Mouse (Mus musculus) lung, postnatal 14 days (tissue): Measurements from ENCODE around the gene Nxph4.

Experiments
- DNase-seq: peaks from one replicate; pipeline ENCODE4 v3.0.0; 2021

The Nxph4 gene

GRCm38 (mm10) chr10:127542084-127542483 lies 7.7 kb upstream of the Nxph4 start:
- peak; percentile 26 for DNase-seq

DNA sequence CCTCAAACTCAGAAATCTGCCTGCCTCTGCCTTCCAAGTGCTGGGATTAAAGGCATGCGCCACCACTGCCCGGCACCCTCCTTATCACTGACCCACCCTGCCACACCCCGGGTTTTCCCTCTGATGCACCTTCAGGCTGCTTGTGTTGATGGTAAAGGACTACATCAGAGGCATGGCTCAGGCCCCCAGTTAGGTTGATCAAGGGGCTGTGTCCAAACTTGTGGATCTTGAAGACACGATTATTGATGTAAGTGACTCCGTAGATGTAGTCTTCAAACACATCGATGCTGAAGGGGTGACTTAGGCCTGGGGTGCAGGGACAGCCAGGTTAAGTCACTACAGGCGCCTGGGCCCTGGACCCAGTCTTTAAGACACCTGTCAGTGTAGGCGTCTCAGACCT lies 7.2 kb upstream of the Nxph4 start:
- no peak for DNase-seq

DNA sequence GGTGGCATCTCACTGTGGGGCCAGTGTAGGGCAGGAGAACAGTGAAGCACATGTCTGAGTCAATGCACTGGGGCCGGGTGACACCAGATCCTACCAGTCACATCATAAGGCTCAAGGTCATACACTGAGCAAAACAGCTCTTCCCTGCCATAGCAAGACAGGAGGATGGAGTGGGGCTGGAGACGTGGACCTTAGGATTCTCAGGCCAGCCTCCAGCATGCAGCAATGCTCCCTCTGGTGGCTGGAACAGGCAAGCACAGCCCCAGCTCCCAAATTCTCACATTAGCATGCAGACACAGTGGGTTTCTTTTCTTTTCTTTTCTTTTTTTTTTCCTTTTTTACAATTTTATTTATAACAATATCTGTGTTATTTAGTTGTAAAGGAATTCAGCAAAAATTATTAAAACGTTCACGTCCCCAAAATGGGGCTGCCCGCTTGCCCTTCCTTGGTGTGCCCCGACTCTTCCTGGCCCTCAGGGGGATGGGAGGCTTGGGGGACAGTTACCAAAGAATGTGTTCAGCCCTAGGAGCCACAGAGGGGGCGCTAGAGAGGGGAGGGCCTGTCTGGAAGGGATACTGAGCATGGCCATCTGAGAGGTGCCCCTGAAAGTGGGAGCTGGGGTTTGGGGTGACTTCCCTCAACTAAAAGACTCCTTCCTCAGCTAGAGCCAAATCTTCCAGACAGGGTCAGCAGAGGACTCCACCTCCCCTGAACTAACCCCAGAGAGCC lies 3.7 kb upstream of the Nxph4 start:
- peak; percentile 82 for DNase-seq

DNA sequence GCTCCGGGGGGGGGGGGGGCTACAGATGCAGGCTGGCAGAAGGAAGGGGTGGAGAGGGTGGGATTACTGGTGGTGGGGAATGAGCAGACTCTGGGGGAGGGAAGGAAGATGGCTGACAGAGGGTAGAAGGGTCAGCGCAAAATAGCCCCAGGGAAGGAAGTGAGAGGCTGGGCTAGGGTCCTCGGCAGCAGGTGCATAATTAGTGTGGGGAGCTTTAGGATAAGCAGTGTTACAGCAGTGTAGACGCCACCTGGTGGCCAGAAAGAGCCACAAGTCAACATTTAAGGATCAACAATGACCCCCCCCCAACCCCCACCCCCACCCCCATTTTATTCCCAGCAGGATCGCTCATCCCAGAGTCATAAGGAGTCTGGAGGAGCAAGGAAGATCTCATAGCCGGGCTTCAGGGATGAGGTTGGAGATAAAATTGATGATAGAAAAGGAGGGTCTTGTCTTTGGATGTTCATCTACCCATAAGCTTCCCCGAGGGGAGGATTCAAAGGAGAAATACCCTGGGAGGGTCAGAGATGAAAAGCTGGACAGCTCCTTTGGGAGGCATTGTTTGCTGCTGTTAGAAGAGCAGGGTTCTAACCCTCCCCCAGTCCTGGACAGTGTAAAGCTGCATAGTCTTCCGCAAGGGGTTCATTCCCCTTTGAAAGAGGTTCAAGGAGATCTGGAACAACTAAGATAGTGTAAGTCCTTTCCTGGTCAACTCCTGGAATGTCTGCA lies 2.4 kb upstream of the Nxph4 start:
- DNase-seq: peak; percentile 53

GRCm38 (mm10) chr10:127534929-127535384 lies 598 bp upstream of the Nxph4 start:
- no peak for DNase-seq

DNA sequence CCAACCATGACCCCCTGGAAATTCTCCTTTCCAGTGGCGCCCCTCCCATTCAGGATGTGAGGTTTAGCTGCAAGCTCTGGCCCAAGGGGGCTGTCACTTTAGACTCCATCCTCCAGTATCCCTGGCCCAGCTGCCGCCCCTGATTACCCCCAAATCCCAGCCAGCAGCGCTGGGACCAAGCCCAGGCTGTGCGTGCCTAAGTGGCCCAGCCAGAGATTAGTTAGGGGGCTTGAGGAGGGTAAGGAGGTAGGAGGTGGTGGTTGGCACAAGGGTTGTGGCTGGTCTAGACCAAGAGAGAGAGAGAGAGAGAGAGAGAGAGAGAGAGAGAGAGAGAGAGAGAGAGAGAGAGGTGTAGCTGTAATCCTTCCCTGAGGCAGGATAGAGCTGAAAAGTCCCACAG lies 2.8 kb downstream of the Nxph4 start:
- no peak for DNase-seq

GRCm38 (mm10) chr10:127530945-127531344 lies 3.4 kb downstream of the Nxph4 start:
- no peak for DNase-seq

GRCm38 (mm10) chr10:127527481-127527880 lies 6.9 kb downstream of the Nxph4 start:
- no peak for DNase-seq

- peak; percentile 69 for DNase-seq
These were observed 7.7 kb downstream of the Nxph4 start for GRCm38 (mm10) chr10:127526681-127527080.

- DNase-seq: no peak
These were observed 8.3 kb downstream of the Nxph4 start for GRCm38 (mm10) chr10:127526048-127526447.

DNA sequence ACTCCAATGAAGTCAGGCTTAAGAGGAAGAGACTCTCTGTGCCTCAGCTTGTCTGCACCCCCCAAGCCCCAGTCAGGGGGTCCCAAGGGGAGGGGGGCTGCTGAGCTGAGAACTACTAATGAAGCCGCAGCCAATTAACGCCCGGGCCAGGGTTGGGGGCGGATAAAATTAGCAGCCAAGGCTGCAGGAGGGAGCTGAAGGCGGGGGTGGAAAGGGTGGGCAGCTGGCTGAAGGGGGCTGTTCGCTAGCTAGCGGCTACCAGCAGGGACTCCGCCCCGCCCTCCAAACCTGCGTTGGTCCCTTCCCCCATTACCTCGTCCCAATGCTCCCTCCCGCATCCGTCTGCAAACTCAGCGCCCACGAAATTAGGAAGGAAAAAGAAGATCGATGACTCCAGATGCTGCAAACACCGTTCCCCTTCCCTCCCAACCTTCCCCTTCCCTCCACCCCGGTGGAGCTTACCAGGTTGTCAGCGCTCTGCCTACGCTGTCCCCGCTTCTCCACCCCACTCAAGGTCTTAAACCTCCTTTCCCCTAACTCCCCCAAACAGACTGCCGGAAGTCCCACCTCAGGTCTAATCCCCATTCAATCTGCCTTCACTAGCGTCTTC lies 9.6 kb downstream of the Nxph4 start:
- no peak for DNase-seq

GRCm38 (mm10) chr10:127522088-127522581 lies 12.2 kb downstream of the Nxph4 start, which contains the start of gene Shmt2:
Gene Shmt2 (minus strand): TSS chr10:127522444.
- DNase-seq: peak; percentile 88

- DNase-seq: no peak
These were observed 12.7 kb downstream of the Nxph4 start for GRCm38 (mm10) chr10:127521611-127522080.

GRCm38 (mm10) chr10:127520714-127521357 lies 13.5 kb downstream of the Nxph4 start:
- no peak for DNase-seq

DNA sequence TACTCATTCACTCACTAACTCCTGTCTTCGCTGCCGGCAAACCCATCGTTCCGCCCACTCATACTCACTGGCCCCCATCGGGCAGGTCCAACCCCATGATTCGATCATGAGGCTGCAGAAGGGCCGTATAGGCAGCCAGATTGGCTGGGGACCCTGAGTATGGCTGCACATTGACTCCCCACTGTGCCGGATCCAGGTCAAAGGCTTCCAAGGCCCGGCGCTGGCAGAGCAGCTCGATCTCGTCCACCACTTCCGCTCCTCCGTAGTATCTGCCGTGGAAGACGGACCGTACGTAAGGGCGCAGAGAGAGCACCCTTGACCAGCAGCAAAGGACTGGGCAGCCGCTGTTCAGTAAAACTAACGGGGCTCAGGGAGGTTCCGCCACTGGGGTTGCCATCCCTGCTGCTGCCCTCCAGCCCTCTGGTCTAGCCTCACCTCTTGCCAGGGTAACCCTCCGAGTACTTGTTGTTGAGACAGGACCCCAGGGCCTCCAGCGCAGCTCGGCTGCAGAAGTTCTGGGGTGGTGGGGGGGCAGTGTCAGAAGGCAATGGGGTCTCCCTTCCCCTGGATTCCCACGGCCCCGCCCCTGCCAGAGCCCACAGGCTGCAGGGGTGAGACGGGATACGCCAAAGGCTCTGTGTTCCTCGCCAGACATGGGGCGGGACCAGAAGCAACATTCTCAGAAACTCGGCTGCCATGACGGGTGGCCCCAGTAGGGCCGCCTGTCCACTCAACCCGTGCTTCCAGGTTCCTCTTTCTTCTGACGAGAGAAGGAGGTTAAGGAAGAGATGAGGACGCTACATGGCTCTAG lies 14.3 kb downstream of the Nxph4 start:
- DNase-seq: no peak

DNA sequence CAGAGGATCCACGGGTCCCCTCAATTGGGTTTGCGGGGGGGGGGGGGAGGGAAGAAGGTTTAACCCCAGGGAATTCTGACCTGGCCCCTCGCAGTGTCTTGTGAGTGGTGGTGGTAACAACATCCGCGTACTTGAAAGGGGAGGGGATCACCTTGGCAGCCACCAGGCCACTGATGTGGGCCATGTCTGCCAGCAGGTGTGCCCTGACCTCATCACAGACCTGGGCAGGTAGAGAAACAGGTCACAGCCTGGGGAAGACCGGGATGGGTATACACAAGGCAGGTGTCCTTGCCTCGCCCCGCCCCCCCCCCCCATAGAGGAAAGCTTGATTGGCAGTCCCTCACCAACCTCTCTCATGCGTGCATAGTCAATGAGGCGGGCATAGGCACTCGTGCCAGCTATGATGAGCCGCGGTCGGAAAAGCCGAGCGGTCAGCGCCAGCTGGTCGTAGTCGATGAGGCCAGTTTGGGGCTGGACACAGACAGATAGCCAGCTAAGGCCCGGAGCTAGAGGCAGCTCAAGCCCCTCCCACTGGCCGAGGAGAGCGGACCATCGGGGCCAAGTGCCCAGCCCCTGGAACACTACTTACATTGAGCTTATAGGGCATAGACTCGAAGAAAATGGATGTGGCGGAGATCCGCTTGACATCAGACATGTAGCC lies 15.2 kb downstream of the Nxph4 start:
- DNase-seq: no peak

DNA sequence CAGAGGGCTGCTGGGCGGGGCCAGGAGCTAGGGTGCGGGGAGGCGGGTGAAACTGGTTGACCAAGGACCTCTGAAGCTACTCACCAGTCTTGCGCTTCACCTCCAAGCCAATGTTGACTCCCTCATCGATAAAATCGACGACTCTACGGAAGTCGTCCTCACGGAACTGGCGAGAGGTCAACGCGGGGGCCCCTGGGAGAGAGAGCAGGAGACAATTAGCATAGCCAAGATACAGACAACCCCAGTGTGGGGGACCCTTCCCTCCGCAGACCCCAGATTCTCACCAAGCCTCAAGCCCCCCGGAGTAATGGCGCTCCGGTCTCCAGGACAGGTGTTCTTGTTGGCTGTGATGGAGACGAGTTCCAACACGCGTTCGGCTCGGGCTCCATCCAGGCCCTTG lies 16.4 kb downstream of the Nxph4 start:
- DNase-seq: no peak

- peak; percentile 38 for DNase-seq
These were observed 17.6 kb downstream of the Nxph4 start for GRCm38 (mm10) chr10:127516576-127517260.

- no peak for DNase-seq
These were observed 18.3 kb downstream of the Nxph4 start for GRCm38 (mm10) chr10:127515983-127516459.

GRCm38 (mm10) chr10:127515271-127515982 lies 18.9 kb downstream of the Nxph4 start:
- no peak for DNase-seq
